Mouse (Mus musculus): ENCODE data around the gene Gm12355. TPM values are rescaled to one million over a fixed set of nuclear protein-coding genes. Genes with fewer than 3 reads are reported as not detected.

Gene Gm12355
- total RNA-seq, 2 experiments from 2014 or later = 12.6 to 16.8 TPM

- no peak for DNase-seq (ENCODE audit: extremely low spot score in 1 of 2, low spot score in 2 of 2)
- intact Hi-C loops (cut with DNase I) = no loop called here
Observed at GRCm38 (mm10) chr11:98584629-98585177, 40.8 kb downstream of the Gm12355 start.

GRCm38 (mm10) chr11:98584146-98584545 lies 41.3 kb downstream of the Gm12355 start:
- no peak for DNase-seq (ENCODE audit: extremely low spot score in 1 of 2, low spot score in 2 of 2)
- intact Hi-C loops (cut with DNase I) = no loop called here

- no peak for DNase-seq (ENCODE audit: extremely low spot score in 1 of 2, low spot score in 2 of 2)
- intact Hi-C loops (cut with DNase I) = no loop called here
Observed at GRCm38 (mm10) chr11:98583571-98583970, 41.9 kb downstream of the Gm12355 start.

- intact Hi-C loops (cut with DNase I) = no loop called here
- no peak for DNase-seq (ENCODE audit: extremely low spot score in 1 of 2, low spot score in 2 of 2)
Observed at GRCm38 (mm10) chr11:98583265-98583552, 42.3 kb downstream of the Gm12355 start.

GRCm38 (mm10) chr11:98582551-98583264 lies 42.8 kb downstream of the Gm12355 start:
- DNase-seq (ENCODE audit: extremely low spot score in 1 of 2, low spot score in 2 of 2) = no peak
- intact Hi-C loops (cut with DNase I) = no loop called here

GRCm38 (mm10) chr11:98582030-98582388 lies 43.5 kb downstream of the Gm12355 start:
- intact Hi-C loops (cut with DNase I) = no loop called here
- DNase-seq (ENCODE audit: extremely low spot score in 1 of 2, low spot score in 2 of 2) = no peak

- no peak for DNase-seq (ENCODE audit: extremely low spot score in 1 of 2, low spot score in 2 of 2)
- intact Hi-C loops (cut with DNase I) = no loop called here
Observed at GRCm38 (mm10) chr11:98581286-98582029, 44.0 kb downstream of the Gm12355 start.

GRCm38 (mm10) chr11:98580301-98581121 lies 45.0 kb downstream of the Gm12355 start:
- no peak for DNase-seq (ENCODE audit: extremely low spot score in 1 of 2, low spot score in 2 of 2)
- intact Hi-C loops (cut with DNase I) = no loop called here

GRCm38 (mm10) chr11:98577776-98578175 lies 47.7 kb downstream of the Gm12355 start:
- DNase-seq (ENCODE audit: extremely low spot score in 1 of 2, low spot score in 2 of 2) = no peak
- intact Hi-C loops (cut with DNase I) = no loop called here

Other genes with a start within 250 kb of the Gm12355 start
- 1 to 10 TPM; 5.4 to 6.9 TPM for gene Tcap, start 241.8 kb downstream of the Gm12355 start, total RNA-seq (2021)
- gene Pnmt, start 239.2 kb downstream of the Gm12355 start, total RNA-seq (2021) = 1 to 10 TPM in 1 of 2 experiments, under 1 TPM in 1; 0.61 to 1.1 TPM
- 10 to 100 TPM in 1 of 2 experiments, 1 to 10 TPM in 1; 8.6 to 10.1 TPM for gene Pgap3, start 225.2 kb downstream of the Gm12355 start, total RNA-seq (2021)
- 1 to 10 TPM; 2.4 TPM for gene Erbb2, start 213.2 kb downstream of the Gm12355 start, total RNA-seq (2021)
- 100 to 1,000 TPM; 104 to 117 TPM for gene Mien1, start 186.7 kb downstream of the Gm12355 start, total RNA-seq (2021)
- 1 to 10 TPM; 2.1 to 2.6 TPM for gene Grb7, start 179.3 kb downstream of the Gm12355 start, total RNA-seq (2021)
- gene Ikzf3, start 79.6 kb downstream of the Gm12355 start, total RNA-seq (2021) = under 1 TPM; 0.34 TPM
- not detected for gene Zpbp2, start 74.6 kb downstream of the Gm12355 start, total RNA-seq (2021)
- 10 to 100 TPM; 44.1 to 49.6 TPM for gene Ormdl3, start 38.3 kb downstream of the Gm12355 start, total RNA-seq (2021)
- gene Lrrc3c, start 27.4 kb downstream of the Gm12355 start, total RNA-seq (2021) = not detected
- gene Gsdma3, start 699 bp upstream of the Gm12355 start, total RNA-seq (2021) = under 1 TPM; 0.30 to 0.36 TPM
- not detected for gene Gsdma2, start 21.1 kb upstream of the Gm12355 start, total RNA-seq (2021)
- gene Gsdma, start 38.7 kb upstream of the Gm12355 start, total RNA-seq (2021) = under 1 TPM; 0.13 to 0.16 TPM
- 100 to 1,000 TPM; 136 to 138 TPM for gene Psmd3, start 56.9 kb upstream of the Gm12355 start, total RNA-seq (2021)
- gene Csf3, start 75.6 kb upstream of the Gm12355 start, total RNA-seq (2021) = not detected
- 100 to 1,000 TPM in 1 of 2 experiments, 10 to 100 TPM in 1; 91.7 to 102 TPM for gene Med24, start 103.8 kb upstream of the Gm12355 start, total RNA-seq (2021)
- 1,000 to 10,000 TPM; 1,115 to 1,123 TPM for gene Thra, start 115.0 kb upstream of the Gm12355 start, total RNA-seq (2021)
- gene Nr1d1, start 149.7 kb upstream of the Gm12355 start, total RNA-seq (2021) = 10 to 100 TPM; 63.3 to 70.5 TPM
- gene Msl1, start 169.9 kb upstream of the Gm12355 start, total RNA-seq (2021) = 100 to 1,000 TPM; 162 to 177 TPM
- gene Casc3, start 179.2 kb upstream of the Gm12355 start, total RNA-seq (2021) = 10 to 100 TPM; 52.3 to 55.8 TPM
- gene Rapgefl1, start 211.1 kb upstream of the Gm12355 start, total RNA-seq (2021) = 100 to 1,000 TPM; 121 to 122 TPM
- 10 to 100 TPM; 28.5 to 29.6 TPM for gene Wipf2, start 238.0 kb upstream of the Gm12355 start, total RNA-seq (2021)